Mouse (Mus musculus) heart, postnatal 14 days (tissue): ENCODE data around the gene Gm17662. TPM values are rescaled to one million over a fixed set of nuclear protein-coding genes. Genes with fewer than 3 reads are reported as not detected.

Source experiments
- DNase-seq, 2 experiments: peaks; one replicate each; pipeline ENCODE4 v3.0.0; 2021 to 2022
- intact Hi-C: fragments of 180-260 bp; cut with DNase I; formaldehyde crosslinking; loops from one replicate; pipeline ENCODE4 v1.15.1; 2025
- long read RNA-seq, 2 experiments: library from polyadenylated mRNA; stranded (forward); transcript quantifications; one replicate each; pipeline ENCODE4 v2.0.0; 2021
- total RNA-seq, 2 experiments: library from RNA; stranded (reverse); gene quantifications; 2 replicates each; pipeline ENCODE4 v1.2.3; 2021

Gm17662 gene
- not detected for total RNA-seq
- long read RNA-seq, experiment 1: 0 reads
- long read RNA-seq, experiment 2: 0 reads

DNA sequence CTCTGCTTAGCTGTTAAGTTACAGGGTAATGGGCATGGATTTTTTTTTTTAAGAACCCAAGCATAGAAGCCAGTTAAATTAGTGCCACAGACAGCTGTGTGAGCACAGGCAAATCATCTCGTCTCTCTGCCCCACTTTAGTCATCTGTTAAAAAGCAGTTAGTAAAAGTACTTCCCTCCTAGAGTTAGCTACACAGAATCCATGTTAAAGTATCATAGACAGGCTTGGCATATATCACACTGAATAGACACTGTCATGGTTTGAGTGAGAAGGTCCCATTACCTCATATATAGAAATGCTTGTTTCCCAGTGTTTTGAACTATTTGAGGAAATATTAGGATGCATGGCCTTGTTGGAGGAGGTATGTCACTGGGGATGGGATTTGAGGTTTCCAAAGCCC lies at the start of gene Gm17662:
Gene Gm17662 (plus strand): TSS at position 301 of the 400 bp plus-strand sequence.
- intact Hi-C loops: no loop called here

DNA sequence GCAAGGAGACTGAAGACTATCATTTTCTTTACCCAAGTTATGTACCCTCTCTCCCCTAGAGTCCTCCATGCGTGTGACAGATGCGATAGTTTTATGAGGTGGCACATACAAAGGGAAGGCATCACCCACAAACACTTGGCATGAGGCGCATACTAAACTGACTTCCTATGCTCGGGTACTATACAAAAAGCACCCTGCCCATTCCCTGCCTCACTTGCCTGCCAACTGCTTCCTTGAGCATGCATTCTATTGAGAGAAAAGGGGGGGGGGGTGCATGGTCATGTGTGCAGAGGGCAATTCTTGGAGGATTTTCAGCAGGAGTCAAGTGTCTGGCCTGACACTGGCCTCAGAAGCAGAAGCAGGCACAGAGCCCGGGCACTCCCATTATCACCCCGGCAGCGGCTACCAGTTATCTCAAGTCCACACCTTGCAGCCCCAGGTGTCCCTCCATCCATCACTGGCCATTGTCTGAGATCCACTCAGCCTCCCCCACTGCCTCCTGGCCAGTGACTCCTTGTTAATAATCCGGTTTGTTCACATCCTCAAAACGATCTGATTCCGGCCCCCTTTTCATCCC lies 46.3 kb upstream of the Gm17662 start:
- no peak for DNase-seq
- intact Hi-C loops: no loop called here

More for the DNA sequence above, at the start of gene Gm17662:
- no peak for DNase-seq

DNA sequence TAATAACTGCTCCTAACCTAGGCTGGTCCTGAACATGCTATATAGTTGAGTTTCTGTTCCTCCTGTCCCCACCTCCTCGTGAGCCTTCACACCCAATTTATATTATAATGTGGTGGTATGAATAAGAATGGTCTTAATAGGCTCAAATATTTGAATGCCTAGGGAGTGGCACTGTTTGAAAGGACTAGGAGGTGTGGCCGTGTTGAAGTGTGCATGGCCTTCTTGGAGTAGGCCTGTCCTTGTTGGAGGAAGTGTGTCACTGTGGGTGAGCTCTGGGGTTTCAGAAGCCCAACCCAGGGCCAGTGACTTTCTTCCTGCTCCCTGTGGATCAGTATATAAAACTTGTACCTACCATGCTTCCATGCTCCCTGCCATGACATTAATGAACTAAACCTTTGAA lies 43.5 kb upstream of the Gm17662 start:
- intact Hi-C loops: no loop called here
- no peak for DNase-seq

DNA sequence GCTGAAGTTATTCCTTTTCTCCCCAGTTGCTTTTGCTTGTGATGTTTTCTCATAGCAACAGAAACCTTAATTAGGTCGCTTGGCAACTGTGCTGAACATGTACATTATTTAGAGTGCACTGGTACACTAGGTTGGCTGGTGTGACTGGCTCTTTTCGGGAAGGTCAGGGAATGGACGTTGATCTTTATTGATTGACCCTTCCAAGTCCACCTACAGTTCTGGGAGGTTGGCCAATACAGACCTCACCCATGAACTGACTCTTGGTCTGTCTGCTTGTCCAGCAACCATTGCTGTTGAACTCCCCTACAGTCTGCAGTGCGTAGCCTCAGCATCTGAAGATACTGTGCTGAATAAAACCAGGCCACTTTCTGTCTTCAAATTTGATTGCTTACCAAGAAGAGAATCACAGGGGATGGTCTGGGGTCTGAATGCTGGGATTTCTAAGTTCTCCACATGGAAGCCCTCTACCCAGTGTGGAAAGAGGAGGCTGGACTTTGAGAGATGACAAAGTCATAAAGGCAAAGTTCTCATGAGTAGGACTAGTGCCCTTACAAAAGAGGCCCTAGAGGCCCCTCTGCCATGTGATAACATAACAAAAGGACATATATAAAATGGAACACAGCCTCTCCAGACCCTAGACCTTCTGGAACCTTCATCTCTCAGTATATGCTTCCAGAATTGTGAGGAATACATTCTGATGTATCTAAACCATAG lies 40.5 kb upstream of the Gm17662 start:
- intact Hi-C loops: no loop called here
- no peak for DNase-seq

DNA sequence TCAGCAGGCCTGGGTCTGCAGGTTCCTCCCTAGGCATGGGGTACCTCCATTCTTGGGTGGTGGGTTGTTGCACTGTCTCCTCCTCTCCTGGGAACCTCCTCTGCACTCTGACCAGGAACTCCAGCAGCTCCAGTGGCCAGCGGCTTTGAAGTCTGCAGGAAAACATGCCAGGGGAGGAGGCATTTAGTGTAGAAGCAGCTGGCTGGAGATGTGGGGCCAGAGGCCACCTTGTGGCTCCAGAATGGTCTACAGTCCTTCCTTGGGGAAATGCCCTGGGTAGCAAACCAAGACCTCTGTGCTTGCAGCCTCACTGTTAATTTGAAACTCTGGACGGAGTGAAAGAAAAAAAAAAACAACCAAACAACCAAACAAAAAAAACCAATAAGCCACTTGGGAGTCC lies 39.6 kb upstream of the Gm17662 start:
- no peak for DNase-seq
- intact Hi-C loops: no loop called here

DNA sequence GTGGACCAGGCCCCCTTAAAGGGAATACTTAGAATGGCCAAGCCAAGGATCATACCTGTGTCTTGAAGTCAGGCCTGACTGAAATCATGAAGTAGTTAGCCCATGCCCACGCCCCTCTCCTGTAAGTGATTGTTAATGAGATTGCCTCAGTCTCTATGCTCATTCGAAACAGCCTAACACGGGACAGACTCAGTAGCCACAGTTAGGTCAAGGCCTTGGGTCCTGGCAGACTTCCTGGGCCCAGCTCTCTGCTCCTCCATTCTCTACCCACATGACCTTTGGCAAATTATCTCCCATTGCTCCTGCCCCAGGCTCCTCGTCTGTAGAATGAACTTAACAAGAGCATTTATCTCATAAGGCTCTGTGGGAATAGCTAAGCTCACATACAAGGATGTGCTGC lies 38.1 kb upstream of the Gm17662 start:
- intact Hi-C loops: no loop called here
- no peak for DNase-seq

DNA sequence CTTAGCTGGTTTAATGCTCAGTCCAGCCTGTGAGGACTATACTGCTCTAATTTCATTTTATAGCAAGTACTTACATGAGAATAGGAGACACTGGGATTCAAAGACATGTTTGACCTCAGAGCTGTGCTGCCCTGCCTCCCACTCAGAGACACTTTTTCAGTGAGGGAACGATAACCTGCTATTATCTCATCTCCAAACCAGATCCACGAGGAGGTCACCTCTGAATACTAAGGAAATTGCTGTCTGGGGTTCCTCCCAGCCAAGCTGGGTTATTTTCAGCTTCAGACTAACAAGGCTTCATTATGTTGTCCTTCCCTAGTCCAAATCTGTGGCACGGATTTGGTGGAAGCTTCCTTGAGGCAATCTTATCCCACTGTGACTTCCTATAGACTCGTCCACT lies 37.2 kb upstream of the Gm17662 start:
- no peak for DNase-seq
- intact Hi-C loops: no loop called here

DNA sequence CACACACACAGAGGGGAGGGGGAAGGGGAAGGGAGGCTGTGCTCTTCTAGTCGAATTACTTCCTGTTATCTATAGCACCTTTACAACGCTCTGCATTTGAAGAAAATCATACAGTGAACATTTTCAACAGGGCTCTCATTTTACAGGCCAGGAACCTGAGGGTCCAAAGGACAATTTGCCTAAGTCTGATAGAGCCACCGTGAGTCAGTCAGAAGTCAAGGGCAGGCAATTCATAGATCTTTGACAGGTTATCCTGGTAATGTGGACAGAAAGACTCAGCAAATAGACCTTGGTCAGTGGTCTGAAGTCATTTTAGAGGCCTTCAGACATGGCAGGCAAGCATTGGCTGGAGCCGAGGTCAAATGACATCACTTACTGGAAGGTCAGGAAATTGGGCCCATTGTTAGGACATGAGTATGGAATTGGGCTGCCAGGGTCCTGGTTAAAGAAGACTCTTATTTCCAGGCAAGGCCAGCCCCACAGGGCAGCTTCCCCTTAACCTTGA lies 33.5 kb upstream of the Gm17662 start:
- no peak for DNase-seq
- intact Hi-C loops: no loop called here

DNA sequence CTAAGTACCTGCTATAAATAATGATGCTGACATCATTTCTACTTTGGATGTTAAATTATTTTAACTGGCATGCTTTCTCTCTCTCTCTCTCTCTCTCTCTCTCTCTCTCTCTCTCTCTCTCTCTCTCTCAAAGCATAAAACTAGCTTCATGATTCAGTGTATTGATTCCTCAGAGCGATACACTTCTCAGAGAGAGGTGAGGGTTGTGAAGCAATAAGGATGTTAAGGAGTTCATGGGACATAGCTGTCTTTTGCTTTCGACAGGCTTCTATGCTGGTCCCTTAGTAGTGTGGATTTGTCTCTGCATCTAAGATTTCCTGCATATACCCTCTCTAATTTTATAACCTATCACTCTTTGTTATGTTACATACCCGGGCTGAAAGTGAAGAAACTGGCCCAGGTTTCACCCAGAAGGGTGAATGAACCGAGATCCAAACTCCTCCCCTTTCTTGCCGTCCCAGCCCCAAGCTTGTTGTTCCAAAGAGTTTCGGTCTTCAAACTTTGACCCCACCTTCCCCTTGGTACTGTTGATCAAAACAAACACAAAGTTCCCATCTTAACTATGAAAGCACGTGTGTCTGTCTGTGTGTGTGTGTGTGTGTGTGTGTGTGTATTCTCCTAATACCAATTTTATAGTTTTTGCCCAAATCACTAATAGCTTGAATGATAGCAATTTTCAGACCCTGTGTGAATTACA lies 32.6 kb upstream of the Gm17662 start:
- intact Hi-C loops: no loop called here
- DNase-seq: no peak

DNA sequence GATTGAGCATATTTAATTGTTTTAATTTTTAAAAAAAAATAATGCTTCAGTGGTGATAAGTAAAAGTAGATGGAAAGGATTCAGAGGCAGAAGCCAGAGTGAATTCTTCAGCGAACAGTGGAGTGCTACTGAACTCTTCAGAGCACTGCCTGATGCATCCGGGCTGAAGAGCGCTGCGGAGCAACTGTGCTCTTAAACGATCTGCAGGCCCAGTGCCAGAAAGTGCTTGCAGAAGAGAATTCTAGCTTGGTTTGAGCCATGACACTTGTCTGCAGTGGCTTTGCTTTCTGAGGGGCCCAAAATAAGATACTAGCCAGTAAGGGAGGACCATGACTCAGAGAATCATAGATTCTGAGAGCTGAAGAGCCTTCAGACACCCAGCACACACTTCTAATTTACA lies 28.2 kb upstream of the Gm17662 start:
- DNase-seq: peak in 1 of 2 experiments; percentile 7
- intact Hi-C loops: no loop called here

DNA sequence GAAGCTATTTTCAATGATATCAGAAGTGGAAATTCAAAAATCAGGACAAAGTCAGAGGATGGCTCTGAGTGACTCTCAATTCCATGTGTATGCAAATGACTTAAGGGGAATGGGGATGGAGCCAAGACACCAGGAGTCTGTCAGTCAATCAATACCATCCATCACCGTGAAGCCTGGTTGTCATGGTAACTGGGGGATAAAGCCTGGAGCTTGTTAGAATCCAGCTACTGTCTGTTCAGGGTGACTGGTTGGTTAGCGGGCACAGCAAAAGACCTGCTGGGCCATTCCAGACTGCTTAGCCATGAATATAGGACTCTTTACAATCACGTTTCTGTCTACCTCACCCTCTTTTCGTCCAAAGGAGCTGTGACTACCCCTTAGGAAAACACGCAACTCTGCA lies 22.0 kb upstream of the Gm17662 start:
- intact Hi-C loops: no loop called here
- no peak for DNase-seq

DNA sequence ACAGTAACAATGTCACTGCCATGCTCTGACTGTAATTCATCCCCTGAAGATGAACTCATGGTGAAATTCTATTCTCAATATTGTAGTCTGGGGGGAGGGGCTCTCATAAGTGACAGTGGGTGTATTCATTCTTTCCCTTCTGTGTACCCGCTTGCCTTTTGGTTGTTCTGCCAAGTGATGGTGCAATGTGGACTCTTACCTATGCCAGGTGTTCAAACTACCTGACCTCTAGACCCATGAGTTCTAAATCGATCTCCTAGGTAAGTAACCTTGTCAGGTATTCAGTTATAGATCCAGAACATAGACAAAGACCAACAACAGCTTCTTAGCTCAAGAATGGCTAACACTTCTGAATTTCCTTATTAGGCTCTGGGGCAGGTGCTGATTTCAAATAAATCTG lies 18.8 kb upstream of the Gm17662 start:
- intact Hi-C loops: no loop called here
- no peak for DNase-seq

DNA sequence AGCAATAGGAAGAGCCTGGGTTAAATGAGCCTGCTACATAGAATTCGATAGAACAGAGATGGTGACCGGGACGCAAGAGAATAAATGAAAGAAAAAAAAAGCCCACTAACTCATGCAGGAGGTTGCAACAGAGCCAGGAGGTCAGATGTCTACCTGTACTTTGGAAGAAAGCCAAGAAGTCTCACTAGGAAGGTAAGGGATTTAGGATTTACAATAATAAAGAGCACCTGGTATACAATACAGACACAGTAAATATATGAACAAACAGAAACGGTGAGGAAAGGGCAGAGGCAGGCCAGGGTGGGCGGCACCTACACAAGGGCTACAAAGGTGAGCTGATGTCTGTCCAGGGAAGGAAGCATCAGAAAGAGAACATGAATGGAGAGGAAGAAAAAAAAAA lies 14.9 kb upstream of the Gm17662 start:
- DNase-seq: no peak

DNA sequence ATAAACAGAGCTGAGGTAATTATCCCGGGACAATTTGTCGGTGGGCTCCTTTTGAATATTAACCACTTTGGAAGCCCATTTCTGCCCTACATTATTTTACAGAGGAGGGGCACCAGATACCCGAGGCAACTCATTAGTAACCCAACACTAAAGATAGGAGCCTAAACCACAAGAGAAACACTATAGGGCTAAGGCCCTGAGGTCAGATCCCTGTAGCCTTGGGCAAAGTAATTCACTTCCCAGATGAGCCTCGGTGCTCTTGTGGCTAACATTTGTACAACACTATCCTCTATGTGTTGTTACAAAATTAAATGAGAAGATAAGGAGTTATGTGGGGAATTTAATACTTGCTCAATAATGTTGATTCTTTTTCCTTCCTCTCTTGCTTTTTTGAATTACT lies 13.6 kb upstream of the Gm17662 start:
- intact Hi-C loops: no loop called here
- no peak for DNase-seq

More for the DNA sequence above, 14.9 kb upstream of the Gm17662 start:
- intact Hi-C loops: no loop called here

DNA sequence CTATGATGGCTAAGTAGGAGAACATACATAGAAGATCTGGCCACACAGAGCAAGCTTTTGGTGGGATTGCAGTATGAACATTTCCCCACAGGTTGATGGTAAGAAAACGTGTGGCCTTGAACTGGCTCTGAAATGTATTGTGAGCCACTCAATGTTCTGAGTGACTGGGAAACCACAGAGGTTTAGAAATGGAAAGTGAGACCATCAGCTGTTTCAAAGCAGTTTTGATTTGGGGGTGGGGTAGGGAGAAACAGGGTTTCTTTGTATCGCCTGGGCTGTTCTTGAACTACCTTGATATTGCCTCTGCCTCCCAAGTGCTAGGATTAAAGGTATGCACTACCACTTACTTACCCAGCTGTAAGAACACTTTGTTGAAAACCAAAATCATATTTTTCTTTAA lies 1.9 kb upstream of the Gm17662 start:
- no peak for DNase-seq
- intact Hi-C loops: no loop called here

DNA sequence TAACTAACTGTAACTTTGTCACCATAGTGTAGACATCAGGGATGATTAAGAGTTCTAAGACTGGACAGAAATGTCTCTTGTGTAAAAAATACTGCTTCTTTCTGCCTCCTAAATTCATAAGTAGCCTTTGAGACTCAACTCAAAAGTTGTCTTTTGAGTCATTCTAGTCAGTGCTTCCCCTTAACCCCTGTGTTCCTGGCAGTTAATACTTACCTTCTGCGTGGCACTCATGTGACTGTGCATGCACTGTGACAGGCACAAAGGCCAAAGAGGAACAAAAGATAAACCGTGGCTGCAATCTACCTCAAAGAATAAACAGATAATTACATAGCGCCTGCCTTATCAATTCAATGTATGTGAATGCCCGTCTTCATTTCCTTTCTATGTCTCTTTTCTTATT lies 694 bp downstream of the Gm17662 start:
- intact Hi-C loops: no loop called here
- DNase-seq: no peak

DNA sequence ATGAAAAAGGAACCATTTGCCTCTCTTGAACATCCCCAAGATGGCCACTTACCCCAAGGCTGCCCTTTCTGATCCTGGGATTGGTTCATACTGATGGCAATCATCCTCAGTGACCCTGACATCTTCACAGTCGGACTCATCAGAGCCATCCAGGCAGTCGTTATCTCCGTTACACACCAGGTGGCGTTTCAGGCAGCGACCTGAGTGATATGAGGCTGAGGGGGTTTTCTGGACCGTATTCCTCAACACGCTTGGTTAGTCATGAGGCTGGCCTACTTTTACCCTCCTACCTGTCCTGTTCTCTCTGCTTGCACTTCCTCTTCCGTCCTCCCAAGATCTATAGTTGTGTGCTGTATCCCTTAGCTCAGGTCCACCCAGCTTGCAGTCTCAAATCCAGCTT lies 4.1 kb downstream of the Gm17662 start:
- no peak for DNase-seq
- intact Hi-C loops: no loop called here

DNA sequence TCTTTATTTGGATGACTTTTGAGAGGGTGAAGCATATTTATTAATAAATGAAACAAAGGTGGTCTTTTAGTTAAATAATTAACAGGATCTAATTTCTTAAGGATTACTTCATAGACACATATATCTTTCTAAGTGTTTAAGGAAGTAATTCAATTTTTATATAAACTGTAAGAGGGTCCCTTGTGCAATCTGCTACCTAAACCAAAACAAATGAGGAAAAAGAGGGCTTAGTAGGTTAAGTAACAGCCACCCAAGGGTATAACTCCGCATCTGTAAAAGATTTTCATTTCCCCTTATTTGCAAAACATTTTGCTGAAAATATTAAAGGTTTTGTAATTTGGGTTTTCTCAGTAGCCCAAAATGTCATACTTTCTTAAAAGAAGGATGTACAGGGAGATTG lies 7.3 kb downstream of the Gm17662 start:
- DNase-seq: no peak
- intact Hi-C loops: no loop called here

DNA sequence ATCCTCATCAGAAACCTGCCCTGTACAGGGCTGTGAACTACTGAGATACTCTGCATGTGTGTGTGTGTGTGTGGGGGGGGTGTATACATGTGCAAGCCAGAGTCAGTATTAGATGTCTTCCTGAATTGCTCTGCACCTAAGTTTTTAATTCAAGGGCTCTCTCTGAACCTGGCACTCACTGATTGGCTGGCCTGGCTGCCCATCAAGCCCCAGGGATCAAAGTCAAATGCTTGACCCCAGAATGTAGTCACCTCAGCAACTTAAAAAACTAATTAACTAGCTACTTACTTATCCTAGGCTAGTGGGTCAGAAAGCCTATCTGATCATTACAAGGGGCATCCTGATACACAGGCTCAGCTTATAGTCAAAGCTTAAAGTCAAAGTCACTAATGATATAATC lies 12.5 kb downstream of the Gm17662 start:
- DNase-seq: no peak
- intact Hi-C loops: no loop called here

DNA sequence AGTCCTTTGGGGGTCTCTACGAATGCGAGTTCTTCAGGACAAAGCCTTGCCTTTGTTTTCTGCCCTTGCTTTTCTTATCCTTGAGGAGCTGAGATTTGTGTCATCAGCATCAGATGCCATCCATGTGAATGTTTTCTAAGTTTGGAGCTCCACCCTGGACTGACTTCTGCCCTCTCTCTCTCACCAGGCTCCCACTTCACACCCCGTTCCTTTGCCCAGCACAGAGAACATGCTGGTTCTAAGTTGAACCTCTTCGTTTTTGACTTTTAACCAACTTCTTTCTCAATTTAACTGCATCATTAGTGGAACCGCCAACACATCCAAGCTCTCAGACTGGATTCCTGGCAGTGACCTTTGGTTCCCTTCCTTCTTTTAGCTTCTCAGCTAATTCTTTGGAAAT lies 13.1 kb downstream of the Gm17662 start:
- no peak for DNase-seq
- intact Hi-C loops: no loop called here

DNA sequence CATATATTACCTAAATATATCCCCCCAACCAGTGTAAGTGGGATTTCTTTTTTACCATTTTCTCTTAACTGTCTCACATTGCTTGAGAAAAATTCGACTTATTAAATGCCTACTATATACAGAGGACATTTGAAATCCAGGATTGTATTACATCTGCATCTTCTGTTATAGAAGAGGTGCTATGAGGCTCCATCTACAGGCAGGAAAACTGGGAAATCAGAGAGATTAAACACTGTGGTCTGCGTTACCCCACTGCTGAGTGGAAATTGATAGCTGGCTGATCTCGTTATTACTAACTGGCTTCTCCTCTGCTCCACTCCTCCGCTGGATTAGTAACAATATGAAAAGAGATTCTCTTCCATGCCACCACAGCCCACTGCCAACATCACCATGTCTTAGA lies 18.7 kb downstream of the Gm17662 start:
- intact Hi-C loops: no loop called here

DNA sequence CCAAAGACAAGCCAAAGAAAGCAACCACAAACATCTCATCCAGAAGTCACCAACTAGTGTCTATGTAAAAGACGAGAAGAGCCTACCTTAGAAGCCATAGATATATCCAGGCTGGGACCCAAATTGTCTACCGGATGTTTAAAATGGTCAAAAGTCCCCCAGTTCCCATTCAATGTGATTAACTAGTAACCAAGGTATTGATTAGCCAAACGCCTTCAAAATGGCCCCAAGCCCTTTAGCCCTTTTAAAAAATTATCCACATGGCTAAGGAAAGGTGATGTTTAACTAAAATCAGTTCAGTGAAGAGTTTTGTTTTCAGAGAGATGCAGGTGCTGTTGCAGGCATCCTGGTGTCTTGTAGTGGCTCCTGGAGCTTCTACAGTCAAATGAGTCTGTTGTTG lies 19.2 kb downstream of the Gm17662 start, which contains the start of gene C8a:
Gene C8a (minus strand): TSS at position 76 of the 400 bp plus-strand sequence.
- no peak for DNase-seq
- intact Hi-C loops: no loop called here

More for the DNA sequence above, 18.7 kb downstream of the Gm17662 start:
- DNase-seq: no peak
